Mouse (Mus musculus) adrenal gland, postnatal 4 days (tissue): ENCODE measurements around the gene Carm1. TPM values are rescaled to one million over a fixed set of nuclear protein-coding genes. Genes with fewer than 3 reads are reported as not detected.
A peak's percentile ranks its signal among the peaks of the same experiment; 100 is the strongest.

ENCODE experiments used
- DNase-seq, 2 experiments: peaks; one replicate each; pipeline ENCODE4 v3.0.0; 2021 to 2022; ENCODE audit warnings: low spot score in 2 of 2, mixed read lengths in 2 of 2
- microRNA-seq: library from miRNA; unstranded; fragments of <30 nt; microRNA quantifications from one replicate; pipeline ENCODE4 v1.2.0, GENCODE M21; 2021
- total RNA-seq, 2 experiments: library from RNA; stranded (reverse); gene quantifications; 2 replicates each; pipeline ENCODE4 v1.2.3; 2021

Carm1 gene
- total RNA-seq, 2 experiments from 2014 or later = 71.4 to 83.9 TPM

GRCm38 (mm10) chr9:21606648-21607047 lies 60.0 kb downstream of the Carm1 start:
- no peak for DNase-seq

DNA sequence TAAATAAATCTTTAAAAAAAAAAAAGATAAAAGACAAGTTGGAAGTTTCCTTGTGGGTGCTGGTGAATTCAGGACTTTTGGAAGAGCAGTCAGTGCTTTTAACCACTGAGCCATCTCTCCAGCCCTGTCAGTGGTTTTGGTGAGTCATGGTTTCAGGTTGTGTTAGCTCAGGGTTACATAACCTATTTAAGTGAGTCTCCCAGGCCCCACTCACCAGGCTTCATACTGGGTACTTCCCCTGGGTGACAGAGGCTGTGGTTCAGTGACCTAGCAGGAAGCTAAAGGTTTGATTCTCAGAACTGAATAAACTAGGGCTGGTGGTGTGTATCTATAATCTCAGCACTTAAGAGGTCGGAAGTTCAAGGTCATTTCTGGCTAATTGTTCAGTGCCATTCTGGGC lies 63.2 kb downstream of the Carm1 start:
- no peak for DNase-seq

- no peak for DNase-seq
Measured at GRCm38 (mm10) chr9:21614864-21615616, 68.3 kb downstream of the Carm1 start.

DNA sequence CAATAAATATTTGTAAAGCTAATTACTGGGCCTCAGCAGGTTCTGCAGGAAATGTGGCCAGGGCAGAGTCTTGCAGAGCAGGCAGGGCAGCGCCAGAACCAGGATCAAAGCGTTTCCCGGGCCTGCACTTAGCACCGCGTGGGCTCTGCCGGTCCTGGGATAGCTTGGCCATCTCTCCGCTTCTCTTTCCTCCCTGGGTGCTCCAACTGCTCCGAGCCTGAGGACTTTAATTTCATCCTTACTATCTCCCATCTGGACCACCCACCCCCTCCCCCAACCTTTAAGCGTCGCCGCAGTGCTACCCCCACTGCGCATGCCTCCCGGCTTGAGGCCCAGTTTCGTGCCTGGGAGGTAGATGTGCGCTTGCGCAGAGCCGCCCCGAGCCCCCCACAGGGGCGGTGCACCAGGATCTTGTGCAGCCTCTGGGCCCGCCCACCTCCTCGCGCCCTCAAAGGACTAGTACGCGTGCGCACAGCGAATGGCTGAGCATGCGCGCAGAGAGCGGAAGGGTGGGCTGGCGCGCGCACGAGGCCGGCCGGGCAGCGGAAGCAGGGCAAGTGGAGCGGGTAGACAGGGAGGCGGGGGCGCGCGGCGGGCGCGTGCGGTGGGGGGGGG lies 69.0 kb downstream of the Carm1 start, which contains the start of gene Smarca4:
TSS of gene Smarca4 (plus strand) at position 553 of the 615 bp plus-strand sequence.
- peak; percentile 99 for DNase-seq

DNA sequence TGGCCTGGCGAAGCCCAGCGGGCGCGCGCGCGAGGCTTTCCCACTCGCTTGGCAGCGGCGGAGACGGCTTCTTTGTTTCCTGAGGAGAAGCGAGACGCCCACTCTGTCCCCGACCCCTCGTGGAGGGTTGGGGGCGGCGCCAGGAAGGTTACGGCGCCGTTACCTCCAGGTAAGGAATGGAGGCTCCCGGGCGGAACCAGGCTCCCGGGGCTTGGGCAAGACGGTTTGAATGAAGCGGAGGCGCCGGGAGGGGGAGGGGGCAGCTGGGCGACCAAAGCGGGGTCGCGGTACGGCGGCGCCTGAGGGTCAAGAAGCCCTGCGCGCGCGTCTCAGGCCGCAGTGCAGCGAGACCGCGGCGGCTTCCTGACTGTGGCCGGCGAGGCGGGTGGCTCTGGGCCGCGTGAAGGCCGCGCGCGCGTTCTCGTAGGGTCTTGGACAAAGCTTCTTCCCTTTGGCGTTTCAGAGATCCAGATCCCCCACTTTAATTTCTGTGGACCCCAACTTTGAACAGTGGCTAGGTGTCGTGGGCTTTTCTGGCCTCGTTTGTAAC lies 69.6 kb downstream of the Carm1 start:
- peak; percentile 75 to 80 for DNase-seq

- no peak for DNase-seq
Measured at GRCm38 (mm10) chr9:21617066-21617465, 70.4 kb downstream of the Carm1 start.

DNA sequence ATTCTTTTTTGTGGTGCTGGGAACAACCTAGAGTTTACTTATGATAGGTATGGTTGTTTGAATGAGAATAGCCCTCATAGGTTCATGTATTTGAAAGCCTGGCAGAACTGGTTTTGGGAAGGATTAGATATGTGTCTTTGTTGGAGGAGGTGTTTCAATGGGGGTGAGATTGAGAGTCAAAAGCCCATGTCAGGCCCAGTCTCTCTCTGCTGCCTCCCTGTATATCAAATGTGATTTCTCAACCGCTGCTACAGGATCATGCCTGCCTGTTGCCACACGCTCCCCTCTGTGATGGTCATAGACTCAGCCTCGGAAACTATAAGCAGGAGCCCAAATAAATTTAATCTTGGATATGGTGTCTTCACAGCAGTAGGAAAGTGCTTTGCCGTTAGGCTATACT lies 73.5 kb downstream of the Carm1 start:
- no peak for DNase-seq

DNA sequence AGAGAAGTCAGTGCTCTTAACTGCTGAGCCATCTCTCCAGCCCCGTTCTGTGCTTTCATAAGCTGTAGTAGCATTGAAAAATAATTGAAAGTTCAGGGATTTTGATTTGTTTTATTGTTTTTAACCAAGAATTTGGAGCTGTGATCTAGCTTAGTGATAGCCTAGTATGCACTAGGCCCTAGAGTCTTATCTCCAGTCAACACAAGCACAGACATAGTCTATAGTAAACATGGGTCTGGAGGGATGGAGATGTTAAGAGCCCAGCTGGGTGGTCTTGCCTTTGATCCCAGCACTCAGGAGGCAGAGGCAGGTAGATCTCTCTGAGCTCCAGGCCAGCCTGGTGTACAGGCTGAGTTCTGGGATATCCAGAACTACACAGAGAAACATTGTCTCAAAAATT lies 76.0 kb downstream of the Carm1 start:
- DNase-seq = no peak

DNA sequence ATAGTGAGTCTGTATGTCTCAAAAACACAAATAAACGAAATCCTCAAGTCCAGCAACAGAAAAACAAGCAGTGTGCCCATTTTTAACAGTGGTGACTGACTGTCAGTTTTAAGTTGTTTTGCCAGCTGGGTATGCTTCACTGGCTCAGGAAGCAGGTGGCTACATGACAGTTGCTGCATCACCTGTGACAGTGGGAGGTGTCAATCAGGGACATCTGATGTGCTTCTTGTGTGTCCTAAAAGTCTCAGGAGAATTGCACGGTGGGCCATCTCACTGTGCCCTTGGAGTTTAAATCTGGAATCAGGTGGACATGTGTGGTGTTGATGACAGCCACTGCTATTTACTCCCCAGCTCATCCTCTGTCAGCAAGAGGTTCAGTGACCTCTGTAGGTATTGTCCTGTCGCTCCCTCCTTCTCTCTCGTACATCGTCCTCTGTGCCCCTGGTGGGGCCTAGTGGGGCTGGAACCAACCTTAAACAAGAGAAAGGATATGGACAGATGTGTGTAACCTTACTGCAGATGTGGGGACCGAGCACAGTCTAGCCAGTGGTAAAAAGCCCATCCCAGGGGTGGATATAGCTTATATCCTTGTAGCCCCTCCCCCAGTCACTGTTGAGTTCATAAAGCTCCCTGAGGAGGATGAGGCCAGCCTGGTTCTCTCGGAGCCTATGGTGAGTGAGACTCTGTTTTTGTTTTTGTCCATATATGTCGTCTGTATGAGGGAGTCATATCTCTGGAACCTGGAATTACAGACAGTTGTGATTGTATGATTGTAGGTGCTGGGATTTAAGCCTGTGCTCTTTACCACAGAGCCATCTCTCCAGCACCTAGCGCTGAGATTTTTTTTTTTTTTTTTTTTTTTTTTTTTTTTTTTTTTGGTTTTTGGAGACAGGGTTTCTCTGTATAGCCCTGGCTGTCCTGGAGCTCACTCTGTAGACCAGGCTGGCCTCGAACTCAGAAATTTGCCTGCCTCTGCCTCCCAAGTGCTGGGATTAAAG lies 78.9 kb downstream of the Carm1 start:
- no peak for DNase-seq

GRCm38 (mm10) chr9:21626571-21626970 lies 79.9 kb downstream of the Carm1 start:
- DNase-seq = no peak

DNA sequence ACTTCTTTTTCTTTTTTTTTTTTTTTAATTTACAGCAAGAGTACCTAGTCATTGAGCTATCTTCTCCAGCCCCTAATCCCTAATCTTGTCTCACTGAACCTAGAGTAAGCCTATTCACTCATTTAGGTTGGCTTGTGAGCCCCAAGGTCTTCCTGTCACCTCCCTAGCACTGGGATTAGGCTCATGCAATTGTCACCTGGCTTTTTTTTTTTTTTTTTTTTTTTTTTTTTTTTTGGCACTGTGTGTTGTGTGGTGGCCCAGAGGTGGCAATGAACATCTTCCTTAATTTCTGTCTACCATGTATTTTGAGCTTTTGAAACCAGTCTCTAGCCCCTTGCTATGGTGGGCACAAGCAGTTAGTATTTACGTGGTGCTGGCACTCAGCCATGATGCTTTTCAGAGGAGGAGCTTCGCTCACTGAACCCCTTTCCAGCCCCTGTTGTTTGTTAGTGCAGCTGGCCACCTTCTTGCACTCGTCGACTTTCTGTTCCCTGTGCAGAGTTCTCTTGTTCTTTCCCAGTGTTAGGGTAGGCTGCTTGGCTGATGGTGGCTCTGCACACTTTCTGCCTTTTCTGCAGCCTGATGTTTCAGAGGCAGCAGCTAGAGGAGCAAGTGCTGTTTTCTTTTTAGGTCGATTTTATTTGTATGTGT lies 80.6 kb downstream of the Carm1 start:
- DNase-seq = no peak

DNA sequence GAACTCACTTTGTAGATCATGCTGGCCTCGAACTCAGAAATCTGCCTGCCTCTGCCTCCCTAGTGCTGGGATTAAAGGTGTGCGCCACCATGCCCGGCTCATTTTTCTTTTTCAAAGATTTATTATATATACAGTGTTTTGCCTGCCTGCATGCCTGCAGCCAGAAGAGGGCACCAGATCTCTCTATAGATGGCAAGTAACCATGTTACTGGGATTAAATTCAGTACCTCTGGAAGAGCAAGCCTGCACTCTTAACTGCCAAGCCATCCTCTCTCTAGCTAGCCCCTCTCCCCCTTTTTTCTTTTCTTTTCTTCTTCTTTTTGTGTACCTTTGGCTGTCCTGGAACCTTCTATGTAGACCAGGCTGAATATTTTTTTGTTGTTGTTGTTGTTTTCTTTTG lies 84.0 kb downstream of the Carm1 start:
- DNase-seq = no peak

DNA sequence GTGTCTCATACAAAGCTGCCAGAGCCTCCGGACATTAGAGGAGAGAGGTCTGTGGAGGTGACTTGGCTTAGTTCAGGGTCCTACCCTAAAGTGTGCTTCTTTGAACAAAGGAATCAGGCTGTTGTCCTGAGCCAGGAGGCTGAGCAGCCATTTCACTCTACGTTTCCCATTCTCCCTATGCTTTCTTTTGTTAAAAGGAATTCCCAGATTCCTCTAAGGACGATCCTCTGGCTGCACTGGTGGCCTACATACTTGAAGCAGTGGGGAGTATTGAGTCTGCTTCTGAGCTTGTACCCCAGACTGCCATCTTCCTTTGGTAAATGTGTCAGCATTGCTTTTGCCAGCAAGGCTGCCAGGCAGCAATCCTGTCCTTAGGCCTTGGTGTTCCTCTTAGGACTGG lies 86.4 kb downstream of the Carm1 start:
- DNase-seq = no peak

DNA sequence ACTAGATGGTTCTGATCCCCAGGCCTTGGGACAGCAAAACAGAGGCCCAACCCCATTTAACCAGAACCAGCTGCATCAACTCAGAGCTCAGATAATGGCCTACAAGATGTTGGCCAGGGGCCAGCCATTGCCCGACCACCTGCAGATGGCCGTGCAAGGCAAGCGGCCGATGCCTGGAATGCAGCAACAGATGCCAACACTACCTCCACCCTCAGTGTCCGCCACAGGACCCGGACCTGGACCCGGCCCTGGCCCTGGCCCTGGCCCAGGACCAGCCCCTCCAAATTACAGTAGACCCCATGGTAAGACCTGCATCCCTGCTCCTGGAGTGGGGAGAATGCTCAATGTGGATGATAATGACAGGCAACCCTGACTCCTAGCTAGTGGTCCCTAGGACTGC lies 88.9 kb downstream of the Carm1 start:
- no peak for DNase-seq

DNA sequence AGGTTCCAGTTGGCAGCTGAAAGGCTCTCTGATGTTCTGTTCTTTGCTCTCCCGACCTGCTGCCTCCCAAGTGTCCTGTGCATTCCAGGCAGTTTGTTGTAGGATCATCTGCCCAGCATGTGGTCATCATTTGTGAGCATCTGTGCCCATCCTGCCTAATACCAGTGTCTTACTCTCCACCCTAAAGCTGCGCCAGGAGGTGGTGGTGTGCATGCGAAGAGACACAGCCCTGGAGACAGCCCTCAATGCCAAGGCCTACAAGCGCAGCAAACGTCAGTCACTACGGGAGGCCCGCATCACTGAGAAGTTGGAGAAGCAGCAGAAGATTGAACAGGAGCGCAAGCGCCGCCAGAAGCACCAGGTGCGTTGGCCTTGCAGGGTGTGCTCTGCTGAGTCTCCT lies 92.3 kb downstream of the Carm1 start:
- no peak for DNase-seq

Small RNAs within 50 kb of the gene (microRNA-seq; reads per million reads assigned to microRNA genes)
- gene Mir1946b = not detected

Other genes starting within 250 kb of the Carm1 start
- 1 to 10 TPM in 1 of 2 experiments, not detected in 1; 3.4 TPM for gene Ap1m2, start 234.6 kb upstream of the Carm1 start, total RNA-seq
- 10 to 100 TPM; 73.6 to 75.4 TPM for gene Slc44a2, start 226.2 kb upstream of the Carm1 start, total RNA-seq
- gene Ilf3, start 179.0 kb upstream of the Carm1 start, total RNA-seq = 100 to 1,000 TPM; 107 to 118 TPM
- gene Qtrt1, start 135.1 kb upstream of the Carm1 start, total RNA-seq = 10 to 100 TPM; 34.0 to 35.3 TPM
- gene Dnm2, start 122.0 kb upstream of the Carm1 start, total RNA-seq = 100 to 1,000 TPM; 111 to 116 TPM
- gene Tmed1, start 36.6 kb upstream of the Carm1 start, total RNA-seq = 10 to 100 TPM; 37.3 to 37.8 TPM
- 1 to 10 TPM; 3.7 to 5.0 TPM for gene AB124611, start 20.7 kb upstream of the Carm1 start, total RNA-seq
- 10 to 100 TPM; 55.6 to 57.3 TPM for gene Timm29, start 45.8 kb downstream of the Carm1 start, total RNA-seq
- 10 to 100 TPM; 27.2 to 28.4 TPM for gene Yipf2, start 45.9 kb downstream of the Carm1 start, total RNA-seq
- 10 to 100 TPM; 86.1 to 94.8 TPM for gene Smarca4, start 69.3 kb downstream of the Carm1 start, total RNA-seq
- gene Ldlr, start 176.6 kb downstream of the Carm1 start, total RNA-seq = 10 to 100 TPM; 26.7 to 31.9 TPM
- gene Spc24, start 213.4 kb downstream of the Carm1 start, total RNA-seq = 10 to 100 TPM; 19.6 to 22.8 TPM